ENCODE assay signal across 28 mouse cellular contexts in the genomic region with DNA sequence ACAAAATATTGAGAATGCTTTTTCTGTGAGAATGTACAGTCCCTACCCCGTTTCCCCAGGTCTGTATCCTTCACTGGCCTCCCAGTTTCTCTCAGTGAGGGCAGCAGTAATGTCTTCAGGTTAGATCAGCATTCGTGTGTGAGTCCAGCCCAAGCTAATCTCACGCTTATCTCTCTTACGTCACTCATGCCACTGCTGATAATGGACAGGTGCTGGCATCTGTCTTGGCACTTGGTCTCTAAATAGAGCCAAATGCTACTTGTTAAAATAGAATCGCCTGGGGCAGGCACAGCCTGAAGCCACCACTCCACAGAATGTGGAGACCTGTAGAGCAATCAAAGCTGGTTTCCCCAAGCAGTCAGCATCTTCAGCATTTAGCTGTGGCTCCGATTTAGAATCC. TPM values are rescaled to one million over a fixed set of nuclear protein-coding genes. Genes with fewer than 3 reads are reported as not detected.
DNase-seq lines count a peak whose midpoint lies in the region; ATAC-seq and TF ChIP-seq lines count a peak whose summit lies in the region.
"Had no signal": no experiment of that assay in that cellular context is flagged by ENCODE, and none has a peak within 500 bp of the region (broad histone marks: within the 10 kb centered on the region; RNA-seq: fewer than 3 reads in every experiment).

No protein-coding gene starts in this region.

- no peaks in the 10 kb centered on the region for H3K9me3 ChIP-seq in stomach, embryonic 16.5 days (replicated peaks; ENCODE audit: control insufficient read depth, low read length)
- no peaks in the 10 kb centered on the region for H3K9me3 ChIP-seq in stomach, postnatal 0 days (ENCODE audit: control insufficient read depth, low read length)
- no peaks in the 10 kb centered on the region for H3K9me3 ChIP-seq in forebrain, embryonic 11.5 days (ENCODE audit: control insufficient read depth, low read length)
- H3K9me3 ChIP-seq: forebrain, embryonic 10.5 days; hindbrain, embryonic 12.5 days; hindbrain, embryonic 15.5 days had no signal

- H3K4me1 ChIP-seq in liver, adult 2 months (ENCODE audit: control insufficient read depth, insufficient read depth, low read length), result peaks cover 3% of the 10 kb centered on the region; the same call in 1 of the 2 replicates
- peaks cover 3% of the 10 kb centered on the region; the same call in 1 of the 2 replicates for H3K4me1 ChIP-seq in stomach, embryonic 16.5 days (ENCODE audit: control insufficient read depth, insufficient read depth, low read length)
- H3K4me1 ChIP-seq in stomach, postnatal 0 days (replicated peaks; ENCODE audit: control insufficient read depth, insufficient read depth), result no peaks in the 10 kb centered on the region
- H3K4me1 ChIP-seq in small intestine, adult 2 months (ENCODE audit: control insufficient read depth, insufficient read depth, insufficient read length, low read length), result peaks cover 42% of the 10 kb centered on the region
- no peaks in the 10 kb centered on the region for H3K4me1 ChIP-seq in forebrain, embryonic 11.5 days (replicated peaks; ENCODE audit: control insufficient read depth, insufficient read depth, low read length)
- H3K4me1 ChIP-seq: forebrain, embryonic 10.5 days; hindbrain, embryonic 12.5 days; hindbrain, embryonic 15.5 days had no signal

- no peak for TF ChIP-seq CTCF in liver, adult 2 months (IDR thresholded peaks at IDR 0.05; ENCODE audit: low read depth, low read length)
- TF ChIP-seq CTCF in stomach, postnatal 0 days (IDR thresholded peaks at IDR 0.05; ENCODE audit: low read depth), result no peak
- no peak for TF ChIP-seq CTCF in small intestine, adult 2 months (IDR thresholded peaks at IDR 0.05; ENCODE audit: extremely low read depth, insufficient read length, insufficient replicate concordance, low read depth, low read length)

- no peak overlapping the region for H3K9ac ChIP-seq in liver, adult 2 months (ENCODE audit: low read depth, low read length)
- H3K9ac ChIP-seq in stomach, embryonic 16.5 days (ENCODE audit: low read length), result no peak overlapping the region
- no peak overlapping the region for H3K9ac ChIP-seq in stomach, postnatal 0 days (ENCODE audit: low read length)
- H3K9ac ChIP-seq in forebrain, embryonic 11.5 days (ENCODE audit: low read length), result no peak overlapping the region
- H3K9ac ChIP-seq: forebrain, postnatal 0 days; hindbrain, embryonic 12.5 days; hindbrain, embryonic 15.5 days had no signal

- H3K4me3 ChIP-seq in liver, adult 2 months (ENCODE audit: insufficient read depth, low read depth, low read length), result no peak overlapping the region
- no peak overlapping the region for H3K4me3 ChIP-seq in stomach, embryonic 16.5 days (replicated peaks; ENCODE audit: low read length)
- no peak overlapping the region for H3K4me3 ChIP-seq in stomach, postnatal 0 days (ENCODE audit: low read depth, low read length)
- H3K4me3 ChIP-seq in small intestine, adult 2 months (ENCODE audit: low read depth, low read length), result no peak overlapping the region
- H3K4me3 ChIP-seq in forebrain, embryonic 11.5 days (ENCODE audit: low read depth, low read length), result no peak overlapping the region
- H3K4me3 ChIP-seq: forebrain, embryonic 10.5 days; heart, adult 2 months; hindbrain, embryonic 12.5 days; hindbrain, embryonic 15.5 days had no signal

- no peak overlapping the region for H3K4me2 ChIP-seq in stomach, embryonic 16.5 days (ENCODE audit: low read depth, low read length)
- H3K4me2 ChIP-seq in stomach, postnatal 0 days (replicated peaks; ENCODE audit: low read depth), result no peak overlapping the region
- no peak overlapping the region for H3K4me2 ChIP-seq in forebrain, embryonic 11.5 days (ENCODE audit: low read depth, low read length, severe bottlenecking)
- H3K4me2 ChIP-seq: heart, embryonic 11.5 days; hindbrain, embryonic 12.5 days; hindbrain, embryonic 15.5 days had no signal

- TF ChIP-seq EP300 in stomach, postnatal 0 days (optimal IDR thresholded peaks at IDR 0.05), result no peak

- no peak overlapping the region for H3K27ac ChIP-seq in liver, adult 2 months (replicated peaks; ENCODE audit: insufficient read depth, low read depth, low read length)
- H3K27ac ChIP-seq in stomach, embryonic 16.5 days (ENCODE audit: low read length), result 0 out of 2 replicates have a peak overlapping the region, but pooled peaks have one; percentile 6
- no peak overlapping the region for H3K27ac ChIP-seq in stomach, postnatal 0 days (replicated peaks)
- H3K27ac ChIP-seq in small intestine, adult 2 months (ENCODE audit: insufficient read depth, low read depth, low read length), result peak overlapping the region; percentile 73
- no peak overlapping the region for H3K27ac ChIP-seq in forebrain, embryonic 11.5 days (ENCODE audit: low read depth, low read length)
- H3K27ac ChIP-seq: forebrain, embryonic 10.5 days; heart, adult 2 months; hindbrain, embryonic 12.5 days; hindbrain, embryonic 15.5 days had no signal

- TF ChIP-seq POLR2A in liver, adult 2 months (IDR thresholded peaks at IDR 0.05; ENCODE audit: extremely low read depth, insufficient read depth, low read length), result no peak
- no peak for TF ChIP-seq POLR2A in small intestine, adult 2 months (IDR thresholded peaks at IDR 0.05; ENCODE audit: low read depth, low read length)

- no peaks in the 10 kb centered on the region for H3K79me2 ChIP-seq in liver, adult 2 months (ENCODE audit: control insufficient read depth, insufficient read depth, low read length)

- DNase-seq in liver, adult 2 months (ENCODE audit: extremely low read depth, low read depth, low spot score), result peak; percentile 75
- no peak for DNase-seq in liver
- DNase-seq in stomach, postnatal 0 days (ENCODE audit: low spot score), result no peak
- no peak for DNase-seq in forebrain, embryonic 11.5 days (ENCODE audit: low spot score)
- DNase-seq: adrenal gland, postnatal 10 days; adrenal gland, postnatal 36 days; cerebellum, adult 18-20 months; cerebellum, adult 9-10 months; cerebellum, postnatal 14 days; forebrain, postnatal 0 days; gastrocnemius, postnatal 25 days; heart, adult 2 months had no signal

- H3K27me3 ChIP-seq in liver, adult 2 months (ENCODE audit: control insufficient read depth, insufficient read depth, low read length), result no peaks in the 10 kb centered on the region
- no peaks in the 10 kb centered on the region for H3K27me3 ChIP-seq in stomach, embryonic 16.5 days (ENCODE audit: control insufficient read depth, insufficient read depth, low read length)
- no peaks in the 10 kb centered on the region for H3K27me3 ChIP-seq in stomach, postnatal 0 days (ENCODE audit: control insufficient read depth, insufficient read depth, low read length)
- H3K27me3 ChIP-seq in small intestine, adult 2 months (ENCODE audit: control insufficient read depth, insufficient read depth, low read length), result no peaks in the 10 kb centered on the region
- H3K27me3 ChIP-seq in forebrain, embryonic 11.5 days (ENCODE audit: control insufficient read depth, insufficient read depth, low read length), result no peaks in the 10 kb centered on the region
- H3K27me3 ChIP-seq: hindbrain, embryonic 12.5 days; hindbrain, embryonic 15.5 days had no signal

- no peak for ATAC-seq in stomach, embryonic 16.5 days (ENCODE audit: insufficient read depth, low FRiP score)
- ATAC-seq in stomach, postnatal 0 days (ENCODE audit: low FRiP score, low TSS enrichment), result no peak; the same call in 1 of the 2 replicates
- ATAC-seq in forebrain, embryonic 11.5 days (replicated peaks; ENCODE audit: low FRiP score), result no peak
- ATAC-seq: activated CD4-positive, CD25-positive, alpha-beta regulatory T cell, adult 4 months; forebrain, embryonic 14.5 days; forebrain, postnatal 0 days had no signal

- 49% methylated on average over 6 of the region's 6 CpGs for WGBS in liver, adult 2 months
- 64% methylated on average over 6 of the region's 6 CpGs for WGBS in stomach, embryonic 16.5 days
- WGBS in stomach, postnatal 0 days, result 63% methylated on average over 6 of the region's 6 CpGs
- 26% methylated on average over 6 of the region's 6 CpGs for WGBS in small intestine, adult 2 months
- 84% methylated on average over 6 of the region's 6 CpGs for WGBS in forebrain, embryonic 11.5 days

- H3K36me3 ChIP-seq in liver, adult 2 months (ENCODE audit: control insufficient read depth, insufficient read depth, low read length), result no peaks in the 10 kb centered on the region
- no peaks in the 10 kb centered on the region for H3K36me3 ChIP-seq in stomach, embryonic 16.5 days (ENCODE audit: control insufficient read depth, insufficient read depth, low read length)
- H3K36me3 ChIP-seq in stomach, postnatal 0 days (ENCODE audit: control insufficient read depth, insufficient read depth, low read length), result no peaks in the 10 kb centered on the region
- no peaks in the 10 kb centered on the region for H3K36me3 ChIP-seq in small intestine, adult 2 months (ENCODE audit: control insufficient read depth, insufficient read depth, low read length)
- H3K36me3 ChIP-seq in forebrain, embryonic 11.5 days (ENCODE audit: control insufficient read depth, insufficient read depth, low read length), result no peaks in the 10 kb centered on the region
- H3K36me3 ChIP-seq: forebrain, embryonic 10.5 days; hindbrain, embryonic 12.5 days; hindbrain, embryonic 15.5 days had no signal

RNA-seq across cellular contexts. Expression of gene Sectm1a, which starts 8.0 kb away (rescaled TPM):
- total RNA-seq in liver, adult 2 months (2014; rRNA removed), result 0.55 and 0.67 TPM in 2 replicates
- polyA plus RNA-seq in liver, adult 2 months (2012; rRNA removed), result 0.76 and 0.81 TPM in 2 replicates
- polyA plus RNA-seq in stomach, embryonic 16.5 days (2015; fragmentation: Nextera tagmentation; extraction: Ambion mirVana), result 0.99 and 1.3 TPM in 2 replicates
- 11.8 and 13.2 TPM in 2 replicates for polyA plus RNA-seq in stomach, postnatal 0 days (2015; fragmentation: Nextera tagmentation; extraction: Ambion mirVana)
- polyA plus RNA-seq in small intestine, adult 2 months (2012; rRNA removed), result 1.4 and 4.1 TPM in 2 replicates
- polyA plus RNA-seq in forebrain, embryonic 11.5 days (2014; fragmentation: Nextera tagmentation; extraction: Ambion mirVana), result not detected in 2 replicates
- total RNA-seq: adrenal gland, postnatal 36 days; ES-E14; forebrain, postnatal 0 days; gastrocnemius, adult 8-10 months; gastrocnemius, postnatal 25 days; heart, adult 2 months; heart, postnatal 25 days; hematopoietic stem cell, adult 5-6 weeks had no signal
- polyA plus RNA-seq: activated CD4-positive, CD25-positive, alpha-beta regulatory T cell, adult 4 months; embryonic facial prominence, embryonic 11.5 days; forebrain, embryonic 10.5 days; forebrain, embryonic 14.5 days; forebrain, postnatal 0 days; heart, adult 2 months; heart, embryonic 11.5 days; heart, embryonic 14.5 days; hindbrain, embryonic 12.5 days had no signal

RNA-seq across cellular contexts. Expression of gene Sectm1b, which starts 25.6 kb away (rescaled TPM):
- not detected in 2 replicates for total RNA-seq in liver, adult 2 months (2014; rRNA removed)
- 0.11 and 0.18 TPM in 2 replicates for polyA plus RNA-seq in liver, adult 2 months (2012; rRNA removed)
- polyA plus RNA-seq in stomach, embryonic 16.5 days (2015; fragmentation: Nextera tagmentation; extraction: Ambion mirVana), result 3.1 and 5.2 TPM in 2 replicates
- 113 and 133 TPM in 2 replicates for polyA plus RNA-seq in stomach, postnatal 0 days (2015; fragmentation: Nextera tagmentation; extraction: Ambion mirVana)
- polyA plus RNA-seq in small intestine, adult 2 months (2012; rRNA removed), result 152 and 325 TPM in 2 replicates
- not detected in 2 replicates for polyA plus RNA-seq in forebrain, embryonic 11.5 days (2014; fragmentation: Nextera tagmentation; extraction: Ambion mirVana)
- total RNA-seq: adrenal gland, postnatal 10 days; adrenal gland, postnatal 36 days; ES-E14; forebrain, postnatal 0 days; gastrocnemius, adult 8-10 months; gastrocnemius, postnatal 25 days; heart, adult 2 months; heart, postnatal 25 days; hematopoietic stem cell, adult 5-6 weeks had no signal
- polyA plus RNA-seq: activated CD4-positive, CD25-positive, alpha-beta regulatory T cell, adult 4 months; embryonic facial prominence, embryonic 11.5 days; forebrain, embryonic 10.5 days; forebrain, embryonic 14.5 days; forebrain, postnatal 0 days; heart, adult 2 months; heart, embryonic 11.5 days; heart, embryonic 14.5 days; hindbrain, embryonic 12.5 days; hindbrain, embryonic 15.5 days had no signal

RNA-seq across cellular contexts. Expression of gene Tex19.2, which starts 29.5 kb away (rescaled TPM):
- not detected in 2 replicates for total RNA-seq in liver, adult 2 months (2014; rRNA removed)
- not detected in 2 replicates for polyA plus RNA-seq in liver, adult 2 months (2012; rRNA removed)
- not detected in 2 replicates for polyA plus RNA-seq in stomach, embryonic 16.5 days (2015; fragmentation: Nextera tagmentation; extraction: Ambion mirVana)
- 0.25 and 0.29 TPM in 2 replicates for polyA plus RNA-seq in stomach, postnatal 0 days (2015; fragmentation: Nextera tagmentation; extraction: Ambion mirVana)
- 0.05 TPM in 1 of 2 replicates, not detected in the other for polyA plus RNA-seq in small intestine, adult 2 months (2012; rRNA removed)
- not detected in 2 replicates for polyA plus RNA-seq in forebrain, embryonic 11.5 days (2014; fragmentation: Nextera tagmentation; extraction: Ambion mirVana)
- total RNA-seq: adrenal gland, postnatal 10 days; adrenal gland, postnatal 36 days; forebrain, postnatal 0 days; gastrocnemius, adult 8-10 months; gastrocnemius, postnatal 25 days; heart, adult 2 months; heart, postnatal 25 days; hematopoietic stem cell, adult 5-6 weeks had no signal
- polyA plus RNA-seq: activated CD4-positive, CD25-positive, alpha-beta regulatory T cell, adult 4 months; embryonic facial prominence, embryonic 11.5 days; embryonic facial prominence, embryonic 14.5 days; forebrain, embryonic 14.5 days; forebrain, postnatal 0 days; heart, adult 2 months; heart, embryonic 11.5 days; heart, embryonic 14.5 days; heart, postnatal 0 days; hindbrain, embryonic 12.5 days; hindbrain, embryonic 15.5 days had no signal

RNA-seq across cellular contexts. Expression of gene Cd7, which starts 49.8 kb away (rescaled TPM):
- 0.20 and 0.55 TPM in 2 replicates for total RNA-seq in liver, adult 2 months (2014; rRNA removed)
- polyA plus RNA-seq in liver, adult 2 months (2012; rRNA removed), result 1.5 and 3.4 TPM in 2 replicates
- polyA plus RNA-seq in stomach, embryonic 16.5 days (2015; fragmentation: Nextera tagmentation; extraction: Ambion mirVana), result 2.2 and 2.3 TPM in 2 replicates
- 0.31 and 0.51 TPM in 2 replicates for polyA plus RNA-seq in stomach, postnatal 0 days (2015; fragmentation: Nextera tagmentation; extraction: Ambion mirVana)
- 41.0 and 57.7 TPM in 2 replicates for polyA plus RNA-seq in small intestine, adult 2 months (2012; rRNA removed)
- not detected in 2 replicates for polyA plus RNA-seq in forebrain, embryonic 11.5 days (2014; fragmentation: Nextera tagmentation; extraction: Ambion mirVana)
- total RNA-seq: forebrain, postnatal 0 days; gastrocnemius, adult 8-10 months; gastrocnemius, postnatal 25 days had no signal
- polyA plus RNA-seq: embryonic facial prominence, embryonic 11.5 days; forebrain, embryonic 10.5 days; forebrain, embryonic 14.5 days; forebrain, postnatal 0 days; heart, embryonic 11.5 days; heart, embryonic 14.5 days; heart, postnatal 0 days; hindbrain, embryonic 12.5 days; hindbrain, embryonic 15.5 days had no signal

RNA-seq across cellular contexts. Expression of gene Tex19.1, which starts 56.9 kb away (rescaled TPM):
- not detected in 2 replicates for total RNA-seq in liver, adult 2 months (2014; rRNA removed)
- polyA plus RNA-seq in liver, adult 2 months (2012; rRNA removed), result not detected in 2 replicates
- polyA plus RNA-seq in stomach, embryonic 16.5 days (2015; fragmentation: Nextera tagmentation; extraction: Ambion mirVana), result 0.12 TPM in 1 of 2 replicates, not detected in the other
- polyA plus RNA-seq in stomach, postnatal 0 days (2015; fragmentation: Nextera tagmentation; extraction: Ambion mirVana), result 0.34 and 0.48 TPM in 2 replicates
- polyA plus RNA-seq in small intestine, adult 2 months (2012; rRNA removed), result not detected in 2 replicates
- not detected in 2 replicates for polyA plus RNA-seq in forebrain, embryonic 11.5 days (2014; fragmentation: Nextera tagmentation; extraction: Ambion mirVana)
- total RNA-seq: adrenal gland, postnatal 10 days; adrenal gland, postnatal 36 days; forebrain, postnatal 0 days; gastrocnemius, adult 8-10 months; gastrocnemius, postnatal 25 days; heart, adult 2 months; heart, postnatal 25 days; hematopoietic stem cell, adult 5-6 weeks had no signal
- polyA plus RNA-seq: activated CD4-positive, CD25-positive, alpha-beta regulatory T cell, adult 4 months; embryonic facial prominence, embryonic 11.5 days; embryonic facial prominence, embryonic 14.5 days; forebrain, embryonic 10.5 days; forebrain, embryonic 14.5 days; forebrain, postnatal 0 days; heart, adult 2 months; heart, embryonic 14.5 days; heart, postnatal 0 days; hindbrain, embryonic 12.5 days; hindbrain, embryonic 15.5 days had no signal

Comparison
In these comparisons a context has a peak if more than half of its experiments do, and no peak if none do; other contexts are left out.
1. H3K27ac ChIP-seq: peak in stomach, embryonic 16.5 days (single experiment) and small intestine, adult 2 months (single experiment); none in liver, adult 2 months (single experiment), stomach, postnatal 0 days (single experiment) and forebrain, embryonic 11.5 days (single experiment).
2. RNA of gene Sectm1b, which starts 25.6 kb away (polyA plus RNA-seq): 152 to 325 TPM in small intestine, adult 2 months and 113 to 133 TPM in stomach, postnatal 0 days; 3.1 to 5.2 TPM in stomach, embryonic 16.5 days, 0.11 to 0.18 TPM in liver, adult 2 months and not detected in forebrain, embryonic 11.5 days; every median in the first group is over 10 times any median in the second.